In genomic region chr17:21473362-21474190, GRCm38 (mm10) we compare ENCODE assay signal across 8 mouse cellular contexts. TPM values are rescaled to one million over a fixed set of nuclear protein-coding genes. Genes with fewer than 3 reads are reported as not detected.
A peak's percentile ranks its signal among the peaks of the same experiment; 100 is the strongest.
DNase-seq lines count a peak whose midpoint lies in the region; ATAC-seq lines count a peak whose summit lies in the region.
"Had no signal": no experiment of that assay in that cellular context is flagged by ENCODE, and none has a peak within 500 bp of the region (broad histone marks: within the 10 kb centered on the region; RNA-seq: fewer than 3 reads in every experiment).

No protein-coding gene starts in this region.

- peak; percentile 35 to 52 for DNase-seq in B cell, adult 2 months
- DNase-seq in CD8-positive naive resting alpha-beta T cell, adult 2 months (ENCODE audit: low read depth in 2 of 2, low spot score in 2 of 2) = peak; percentile 60 to 62
- DNase-seq in limb, embryonic 10.5 days (ENCODE audit: low spot score) = peak; percentile 61
- peak; percentile 68 for DNase-seq in naive thymus-derived CD4-positive, alpha-beta T cell, adult 2 months (ENCODE audit: low read depth)
- DNase-seq in layer of hippocampus, postnatal 36 days = no peak
- DNase-seq in spleen, postnatal 36 days (ENCODE audit: low spot score in 2 of 2) = no peak

- H3K9ac ChIP-seq in embryonic facial prominence, embryonic 13.5 days = no peak overlapping the region

- no peaks in the 10 kb centered on the region for H3K9me3 ChIP-seq in embryonic facial prominence, embryonic 13.5 days
- no peaks in the 10 kb centered on the region for H3K9me3 ChIP-seq in limb, embryonic 10.5 days (replicated peaks)

- peaks cover 13% of the 10 kb centered on the region for H3K4me1 ChIP-seq in embryonic facial prominence, embryonic 13.5 days
- H3K4me1 ChIP-seq in limb, embryonic 10.5 days = peaks cover 20% of the 10 kb centered on the region

- peak overlapping the region; percentile 51 for H3K27ac ChIP-seq in embryonic facial prominence, embryonic 13.5 days
- H3K27ac ChIP-seq in limb, embryonic 10.5 days = peak overlapping the region; percentile 81
- H3K27ac ChIP-seq: macrophage had no signal

- WGBS in embryonic facial prominence, embryonic 13.5 days = 10% methylated on average over 14 of the region's 14 CpGs
- 32% methylated on average over 14 of the region's 14 CpGs for WGBS in limb, embryonic 10.5 days

- no peak overlapping the region for H3K4me3 ChIP-seq in embryonic facial prominence, embryonic 13.5 days
- 0 out of 2 replicates have a peak overlapping the region, but pooled peaks have one; percentile 19 for H3K4me3 ChIP-seq in limb, embryonic 10.5 days

- peak; percentile 79 for ATAC-seq in embryonic facial prominence, embryonic 13.5 days (ENCODE audit: insufficient number of reproducible peaks, insufficient read depth, low FRiP score, low TSS enrichment, low read depth)

- no peaks in the 10 kb centered on the region for H3K27me3 ChIP-seq in embryonic facial prominence, embryonic 13.5 days
- H3K27me3 ChIP-seq in limb, embryonic 10.5 days (ENCODE audit: low read depth, poor library complexity, severe bottlenecking) = no peaks in the 10 kb centered on the region

- no peaks in the 10 kb centered on the region for H3K36me3 ChIP-seq in embryonic facial prominence, embryonic 13.5 days
- no peaks in the 10 kb centered on the region for H3K36me3 ChIP-seq in limb, embryonic 10.5 days

- H3K4me2 ChIP-seq in embryonic facial prominence, embryonic 13.5 days = peak overlapping the region; percentile 30; the same call in 1 of the 2 replicates

RNA-seq across cellular contexts. Expression of gene Zfp53, which starts 15.2 kb away (rescaled TPM):
- polyA plus RNA-seq in embryonic facial prominence, embryonic 13.5 days (2015; fragmentation: Nextera tagmentation; extraction: Ambion mirVana) = 9.5 and 10.5 TPM in 2 replicates
- polyA plus RNA-seq in limb, embryonic 10.5 days (2016; fragmentation: Nextera tagmentation; extraction: Ambion mirVana) = 7.2 and 9.2 TPM in 2 replicates
- total RNA-seq in layer of hippocampus, postnatal 36 days (2021) = 1 to 10 TPM; 4.3 to 4.7 TPM

RNA-seq across cellular contexts. Expression of gene Zfp51, which starts 23.4 kb away (rescaled TPM):
- 15.0 and 16.3 TPM in 2 replicates for polyA plus RNA-seq in embryonic facial prominence, embryonic 13.5 days (2015; fragmentation: Nextera tagmentation; extraction: Ambion mirVana)
- 12.7 and 15.6 TPM in 2 replicates for polyA plus RNA-seq in limb, embryonic 10.5 days (2016; fragmentation: Nextera tagmentation; extraction: Ambion mirVana)
- 1 to 10 TPM; 3.4 to 4.2 TPM for total RNA-seq in layer of hippocampus, postnatal 36 days (2021)

RNA-seq across cellular contexts. Expression of gene Zfp54, which starts 50.5 kb away (rescaled TPM):
- polyA plus RNA-seq in embryonic facial prominence, embryonic 13.5 days (2015; fragmentation: Nextera tagmentation; extraction: Ambion mirVana) = 3.4 TPM in 2 replicates
- polyA plus RNA-seq in limb, embryonic 10.5 days (2016; fragmentation: Nextera tagmentation; extraction: Ambion mirVana) = 2.7 and 3.4 TPM in 2 replicates
- total RNA-seq in layer of hippocampus, postnatal 36 days (2021) = 1 to 10 TPM in 1 of 2 experiments, under 1 TPM in 1; 0.86 to 1.2 TPM

Comparison
In these comparisons a context has a peak if more than half of its experiments do, and no peak if none do; other contexts are left out.
1. DNase-seq: peak in B cell, adult 2 months (2 of 2), CD8-positive naive resting alpha-beta T cell, adult 2 months (2 of 2), limb, embryonic 10.5 days (single experiment) and naive thymus-derived CD4-positive, alpha-beta T cell, adult 2 months (single experiment); none in layer of hippocampus, postnatal 36 days (0 of 2) and spleen, postnatal 36 days (0 of 2).